Mouse (Mus musculus): ENCODE measurements around the gene Cacna2d3.

Gene Cacna2d3

GRCm38 (mm10) chr14:29042355-29042754, 679.3 kb downstream of the Cacna2d3 start:
- no peak for DNase-seq

GRCm38 (mm10) chr14:29041498-29041897, 680.2 kb downstream of the Cacna2d3 start:
- DNase-seq = no peak

GRCm38 (mm10) chr14:29040606-29041364, 680.9 kb downstream of the Cacna2d3 start:
- no peak for DNase-seq

- DNase-seq = no peak
Measured at GRCm38 (mm10) chr14:29038246-29038645, 683.4 kb downstream of the Cacna2d3 start.

- DNase-seq = no peak
Measured at GRCm38 (mm10) chr14:29031858-29032395, 689.7 kb downstream of the Cacna2d3 start.

GRCm38 (mm10) chr14:29030519-29030918, 691.1 kb downstream of the Cacna2d3 start:
- no peak for DNase-seq

GRCm38 (mm10) chr14:29029896-29030420, 691.7 kb downstream of the Cacna2d3 start:
- DNase-seq = no peak

GRCm38 (mm10) chr14:29029107-29029469, 692.6 kb downstream of the Cacna2d3 start:
- DNase-seq = no peak

- no peak for DNase-seq
Measured at GRCm38 (mm10) chr14:29028391-29029106, 693.1 kb downstream of the Cacna2d3 start.

GRCm38 (mm10) chr14:29027276-29027675, 694.4 kb downstream of the Cacna2d3 start:
- no peak for DNase-seq

- no peak for DNase-seq
Measured at GRCm38 (mm10) chr14:29025335-29025734, 696.3 kb downstream of the Cacna2d3 start.

GRCm38 (mm10) chr14:29023246-29023645, 698.4 kb downstream of the Cacna2d3 start:
- DNase-seq = no peak

- DNase-seq = no peak
Measured at GRCm38 (mm10) chr14:29021295-29021694, 700.4 kb downstream of the Cacna2d3 start.

- no peak for DNase-seq
Measured at GRCm38 (mm10) chr14:29018316-29019000, 703.2 kb downstream of the Cacna2d3 start.

- no peak for DNase-seq
Measured at GRCm38 (mm10) chr14:29017883-29018282, 703.8 kb downstream of the Cacna2d3 start, which contains the start of gene Lrtm1. Gene Lrtm1, plus strand, starts transcription at chr14:29018208.

GRCm38 (mm10) chr14:29015896-29016295, 705.8 kb downstream of the Cacna2d3 start:
- peak; percentile 42 for DNase-seq

GRCm38 (mm10) chr14:29014680-29015079, 707.0 kb downstream of the Cacna2d3 start:
- DNase-seq = no peak

GRCm38 (mm10) chr14:29013161-29013560, 708.5 kb downstream of the Cacna2d3 start:
- DNase-seq = no peak

GRCm38 (mm10) chr14:29009644-29010043, 712.0 kb downstream of the Cacna2d3 start:
- DNase-seq = no peak

GRCm38 (mm10) chr14:29005228-29005840, 716.3 kb downstream of the Cacna2d3 start:
- no peak for DNase-seq

- no peak for DNase-seq
Measured at GRCm38 (mm10) chr14:28996569-28996968, 725.1 kb downstream of the Cacna2d3 start.

- peak; percentile 62 for DNase-seq
Measured at GRCm38 (mm10) chr14:28988211-28988900, 733.3 kb downstream of the Cacna2d3 start.
